Mouse (Mus musculus): ENCODE measurements around the gene Herc3. TPM values are rescaled to one million over a fixed set of nuclear protein-coding genes. Genes with fewer than 3 reads are reported as not detected.
"Not testable (repeated sequence)": the region's sequence is repeated elsewhere in the genome, so short reads cannot be mapped to it uniquely, and the experiment has no call there.

The Herc3 gene
- polyA plus RNA-seq (2015; fragmentation: Nextera tagmentation; extraction: Ambion mirVana), result 14.6 and 15.0 TPM in 2 replicates

GRCm38 (mm10) chr6:58831232-58832009 is at the start of gene Herc3:
Gene Herc3, plus strand, starts transcription at chr6:58831465.
- peak within 1 kb of the TSS; percentile 80 for H3K27ac ChIP-seq
- H3K36me3 ChIP-seq (ENCODE audit: poor library complexity, severe bottlenecking), result no peaks in the 10 kb centered on the region
- peak within 1 kb of the TSS; percentile 86 for H3K4me2 ChIP-seq
- peaks cover 15% of the 10 kb centered on the region; the same call in 1 of the 2 replicates for H3K4me1 ChIP-seq
- no peaks in the 10 kb centered on the region for H3K9me3 ChIP-seq (replicated peaks)
- no peaks in the 10 kb centered on the region for H3K27me3 ChIP-seq
- under 1% methylated on average over 49 of the region's 83 CpGs for WGBS
- peak within 1 kb of the TSS; percentile 82 for H3K4me3 ChIP-seq
- peak within 1 kb of the TSS; percentile 82 for H3K9ac ChIP-seq
- ATAC-seq, result peak; percentile 92

- Histone ChIP-seq H3K27me3 (no peaks in the 10 kb centered on the region), H3K4me1 (no peaks in the 10 kb centered on the region), H3K4me3 (no peak overlapping the region), H3K9me3 (replicated peaks) (no peaks in the 10 kb centered on the region), H3K4me2 (no peak overlapping the region), H3K27ac (no peak overlapping the region), H3K36me3 (ENCODE audit: poor library complexity, severe bottlenecking) (no peaks in the 10 kb centered on the region), H3K9ac (no peak overlapping the region)
- no peak for ATAC-seq
Measured at GRCm38 (mm10) chr6:58801394-58801793, 29.9 kb upstream of the Herc3 start.

DNA sequence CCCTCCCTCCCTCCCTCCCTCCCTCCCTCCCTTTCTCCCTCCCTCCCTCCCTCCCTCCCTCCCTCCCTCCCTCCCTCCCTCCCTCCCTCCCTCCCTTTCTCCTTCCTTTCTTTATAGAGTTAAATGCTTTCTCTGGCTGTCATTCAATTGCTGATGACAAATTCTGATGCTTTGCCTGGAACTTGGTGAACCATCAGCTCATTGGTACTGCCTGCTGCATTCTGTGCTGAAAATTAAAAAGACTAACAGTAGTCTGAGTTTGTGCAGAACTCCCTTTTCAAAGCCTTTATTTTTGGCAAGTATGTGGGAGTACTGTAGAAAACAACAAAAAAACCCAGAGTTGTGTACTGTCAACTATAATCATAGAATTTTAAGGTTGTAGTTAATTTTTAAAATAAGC is 16.9 kb upstream of the Herc3 start:
- Histone ChIP-seq H3K4me2 (no peak overlapping the region), H3K9me3 (replicated peaks) (no peaks in the 10 kb centered on the region), H3K9ac (no peak overlapping the region), H3K4me1 (no peaks in the 10 kb centered on the region), H3K36me3 (ENCODE audit: poor library complexity, severe bottlenecking) (no peaks in the 10 kb centered on the region), H3K4me3 (no peak overlapping the region), H3K27me3 (no peaks in the 10 kb centered on the region), H3K27ac (no peak overlapping the region)
- ATAC-seq, result no peak

- H3K9me3 ChIP-seq (replicated peaks), result not testable (repeated sequence)
- 98% methylated on average over 5 of the region's 11 CpGs for WGBS
Measured at GRCm38 (mm10) chr6:58817037-58817436, 14.2 kb upstream of the Herc3 start.

GRCm38 (mm10) chr6:58825619-58826018 is 5.6 kb upstream of the Herc3 start:
- Histone ChIP-seq H3K27me3 (no peaks in the 10 kb centered on the region), H3K36me3 (ENCODE audit: poor library complexity, severe bottlenecking) (no peaks in the 10 kb centered on the region), H3K27ac (no peak overlapping the region), H3K4me1 (no peaks in the 10 kb centered on the region), H3K9me3 (replicated peaks) (no peaks in the 10 kb centered on the region), H3K4me2 (no peak overlapping the region), H3K9ac (no peak overlapping the region), H3K4me3 (no peak overlapping the region)
- WGBS, result 87% methylated on average over 2 of the region's 2 CpGs
- ATAC-seq, result no peak

More at GRCm38 (mm10) chr6:58817037-58817436, 14.2 kb upstream of the Herc3 start:
- H3K27ac ChIP-seq; H3K4me1 ChIP-seq; H3K9ac ChIP-seq; H3K4me2 ChIP-seq; H3K36me3 ChIP-seq (ENCODE audit: poor library complexity, severe bottlenecking); ATAC-seq; H3K27me3 ChIP-seq; H3K4me3 ChIP-seq: not testable (repeated sequence)

DNA sequence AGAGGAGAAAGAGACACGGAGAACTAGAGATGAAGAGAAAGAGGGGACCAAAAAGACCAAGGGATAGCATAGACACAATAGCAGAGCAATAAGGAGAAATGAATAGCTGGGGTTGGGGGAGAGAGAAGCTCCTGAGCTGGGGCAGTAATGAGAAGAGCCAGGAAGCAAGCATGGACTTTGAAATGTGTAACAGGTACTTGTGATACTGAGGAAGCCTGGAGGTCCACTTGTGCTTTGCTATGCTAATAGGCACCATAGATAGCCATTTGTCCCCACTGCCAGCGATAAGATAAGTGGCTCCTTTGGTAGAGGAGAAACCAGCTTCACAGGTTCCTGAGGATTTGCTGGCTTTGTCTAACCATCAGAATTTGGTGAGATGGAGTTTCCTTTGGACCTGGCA is 5.2 kb upstream of the Herc3 start:
- Histone ChIP-seq H3K9me3 (replicated peaks) (no peaks in the 10 kb centered on the region), H3K4me2 (no peak overlapping the region), H3K4me1 (no peaks in the 10 kb centered on the region), H3K27ac (no peak overlapping the region), H3K9ac (no peak overlapping the region), H3K4me3 (no peak overlapping the region), H3K27me3 (no peaks in the 10 kb centered on the region), H3K36me3 (ENCODE audit: poor library complexity, severe bottlenecking) (no peaks in the 10 kb centered on the region)
- WGBS, result 83% methylated on average over 2 of the region's 2 CpGs
- ATAC-seq, result no peak

DNA sequence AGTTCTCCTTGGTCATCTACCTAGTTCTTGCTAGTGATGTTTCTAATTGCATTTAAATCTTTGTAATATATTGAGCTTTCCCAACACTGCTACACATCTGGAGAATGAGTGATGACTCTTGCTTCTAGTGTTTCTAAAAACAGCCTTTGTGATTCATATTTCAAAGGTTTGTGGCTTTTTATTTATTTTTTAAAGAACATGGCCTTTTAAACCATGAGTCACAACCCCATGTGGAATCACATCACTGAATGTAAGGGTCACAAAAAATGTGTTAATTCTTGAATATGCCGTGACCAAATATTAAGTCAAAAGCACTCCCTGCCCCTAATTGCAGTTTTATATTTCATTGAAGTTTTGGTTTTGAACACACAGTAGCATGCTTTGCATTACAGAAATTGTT is 2.7 kb upstream of the Herc3 start:
- WGBS, result 94% methylated on average over 1 of the region's 1 CpGs
- no peak overlapping the region for H3K27ac ChIP-seq

GRCm38 (mm10) chr6:58830840-58831231 is 429 bp upstream of the Herc3 start:
- Histone ChIP-seq H3K27ac (no peak overlapping the region), H3K4me1 (peaks cover 15% of the 10 kb centered on the region; the same call in 1 of the 2 replicates), H3K4me3 (peak overlapping the region; percentile 82), H3K27me3 (no peaks in the 10 kb centered on the region), H3K9me3 (replicated peaks) (no peaks in the 10 kb centered on the region), H3K36me3 (ENCODE audit: poor library complexity, severe bottlenecking) (no peaks in the 10 kb centered on the region), H3K9ac (peak overlapping the region; percentile 82), H3K4me2 (peak overlapping the region; percentile 86)
- ATAC-seq, result peak; percentile 33
- WGBS, result 11% methylated on average over 7 of the region's 7 CpGs

More for the DNA sequence above, 2.7 kb upstream of the Herc3 start:
- H3K4me2 ChIP-seq, result no peak overlapping the region
- H3K4me3 ChIP-seq, result no peak overlapping the region
- no peaks in the 10 kb centered on the region for H3K9me3 ChIP-seq (replicated peaks)
- no peaks in the 10 kb centered on the region for H3K36me3 ChIP-seq (ENCODE audit: poor library complexity, severe bottlenecking)
- no peak for ATAC-seq
- H3K4me1 ChIP-seq, result peaks cover 15% of the 10 kb centered on the region; the same call in 1 of the 2 replicates
- no peak overlapping the region for H3K9ac ChIP-seq
- H3K27me3 ChIP-seq, result no peaks in the 10 kb centered on the region

DNA sequence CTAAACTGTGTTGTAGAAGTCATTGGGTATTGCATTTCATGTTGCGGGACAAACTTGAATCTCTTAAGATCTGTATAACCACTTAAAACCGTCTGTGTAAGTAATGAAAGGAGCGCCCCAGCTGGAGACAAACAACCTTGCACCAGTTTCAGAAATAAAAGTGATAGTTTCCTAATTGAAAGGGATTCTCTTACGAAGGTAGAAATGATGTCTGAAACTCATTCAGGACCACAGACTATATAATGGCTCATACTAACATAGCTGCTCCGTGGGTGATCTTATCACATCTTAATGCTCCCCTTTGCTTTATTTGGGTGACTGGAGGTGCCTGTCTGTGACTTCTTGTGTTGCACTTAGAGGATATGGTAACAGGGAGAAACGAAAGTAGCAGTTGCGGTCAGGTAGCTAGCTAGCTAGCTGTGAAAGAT is 1.3 kb downstream of the Herc3 start:
- no peak for ATAC-seq
- Histone ChIP-seq H3K9ac (peak overlapping the region; percentile 47), H3K4me1 (peaks cover 19% of the 10 kb centered on the region), H3K27me3 (no peaks in the 10 kb centered on the region), H3K4me3 (peak overlapping the region; percentile 82), H3K4me2 (peak overlapping the region; percentile 86), H3K36me3 (ENCODE audit: poor library complexity, severe bottlenecking) (no peaks in the 10 kb centered on the region), H3K27ac (no peak overlapping the region), H3K9me3 (replicated peaks) (no peaks in the 10 kb centered on the region)
- WGBS, result 33% methylated on average over 7 of the region's 7 CpGs

- no peak overlapping the region for H3K9ac ChIP-seq
- no peak overlapping the region for H3K4me2 ChIP-seq
- no peaks in the 10 kb centered on the region for H3K27me3 ChIP-seq
- no peaks in the 10 kb centered on the region for H3K9me3 ChIP-seq (replicated peaks)
- no peak overlapping the region for H3K27ac ChIP-seq
- ATAC-seq, result no peak
- H3K36me3 ChIP-seq (ENCODE audit: poor library complexity, severe bottlenecking), result no peaks in the 10 kb centered on the region
- 88% methylated on average over 7 of the region's 7 CpGs for WGBS
- no peak overlapping the region for H3K4me3 ChIP-seq
- H3K4me1 ChIP-seq, result peaks cover 32% of the 10 kb centered on the region
Measured at GRCm38 (mm10) chr6:58834470-58834869, 3.2 kb downstream of the Herc3 start.

DNA sequence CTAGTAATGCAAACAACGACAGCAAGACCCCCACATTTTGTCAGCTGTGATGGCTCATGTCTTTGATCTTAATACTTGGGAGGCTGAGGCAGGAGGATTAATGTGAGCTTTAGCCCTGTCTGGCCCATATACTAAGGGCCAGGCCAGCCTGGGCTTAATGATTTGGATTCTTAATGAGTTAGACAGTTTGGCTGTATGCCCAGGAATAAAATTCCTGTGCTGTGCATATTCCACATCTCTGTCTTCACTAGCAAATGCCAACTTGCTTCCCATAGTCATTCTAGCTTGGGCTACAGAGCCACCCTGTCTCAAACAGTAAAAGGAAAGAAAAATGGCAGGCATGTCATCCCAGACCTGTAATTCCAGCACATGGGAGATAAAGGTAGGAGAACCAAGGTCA is 4.3 kb downstream of the Herc3 start:
- Histone ChIP-seq H3K27me3 (no peaks in the 10 kb centered on the region), H3K4me1 (peaks cover 32% of the 10 kb centered on the region), H3K36me3 (ENCODE audit: poor library complexity, severe bottlenecking) (no peaks in the 10 kb centered on the region), H3K9me3 (replicated peaks) (no peaks in the 10 kb centered on the region), H3K9ac (no peak overlapping the region), H3K4me3 (no peak overlapping the region), H3K4me2 (no peak overlapping the region), H3K27ac (no peak overlapping the region)
- WGBS, result 70% methylated on average over 1 of the region's 1 CpGs
- no peak for ATAC-seq

- H3K9ac ChIP-seq, result no peak overlapping the region
- no peak overlapping the region for H3K4me2 ChIP-seq
- H3K27ac ChIP-seq, result no peak overlapping the region
- H3K4me3 ChIP-seq, result no peak overlapping the region
- 74% methylated on average over 2 of the region's 2 CpGs for WGBS
- no peak for ATAC-seq
- H3K9me3 ChIP-seq (replicated peaks), result no peaks in the 10 kb centered on the region
- no peaks in the 10 kb centered on the region for H3K27me3 ChIP-seq
- H3K4me1 ChIP-seq, result peaks cover 32% of the 10 kb centered on the region
- no peaks in the 10 kb centered on the region for H3K36me3 ChIP-seq (ENCODE audit: poor library complexity, severe bottlenecking)
Measured at GRCm38 (mm10) chr6:58836476-58836875, 5.2 kb downstream of the Herc3 start.

GRCm38 (mm10) chr6:58837917-58838316 is 6.7 kb downstream of the Herc3 start:
- Histone ChIP-seq H3K9ac (no peak overlapping the region), H3K27me3 (no peaks in the 10 kb centered on the region), H3K4me3 (no peak overlapping the region), H3K4me2 (no peak overlapping the region), H3K36me3 (ENCODE audit: poor library complexity, severe bottlenecking) (no peaks in the 10 kb centered on the region), H3K9me3 (replicated peaks) (no peaks in the 10 kb centered on the region), H3K4me1 (peaks cover 23% of the 10 kb centered on the region), H3K27ac (peak overlapping the region; percentile 57)
- peak; percentile 76 for ATAC-seq
- WGBS, result 3% methylated on average over 1 of the region's 1 CpGs

All from forebrain, embryonic 13.5 days (tissue).